Comparison of ENCODE assay signal across 8 mouse cellular contexts in the genomic region with DNA sequence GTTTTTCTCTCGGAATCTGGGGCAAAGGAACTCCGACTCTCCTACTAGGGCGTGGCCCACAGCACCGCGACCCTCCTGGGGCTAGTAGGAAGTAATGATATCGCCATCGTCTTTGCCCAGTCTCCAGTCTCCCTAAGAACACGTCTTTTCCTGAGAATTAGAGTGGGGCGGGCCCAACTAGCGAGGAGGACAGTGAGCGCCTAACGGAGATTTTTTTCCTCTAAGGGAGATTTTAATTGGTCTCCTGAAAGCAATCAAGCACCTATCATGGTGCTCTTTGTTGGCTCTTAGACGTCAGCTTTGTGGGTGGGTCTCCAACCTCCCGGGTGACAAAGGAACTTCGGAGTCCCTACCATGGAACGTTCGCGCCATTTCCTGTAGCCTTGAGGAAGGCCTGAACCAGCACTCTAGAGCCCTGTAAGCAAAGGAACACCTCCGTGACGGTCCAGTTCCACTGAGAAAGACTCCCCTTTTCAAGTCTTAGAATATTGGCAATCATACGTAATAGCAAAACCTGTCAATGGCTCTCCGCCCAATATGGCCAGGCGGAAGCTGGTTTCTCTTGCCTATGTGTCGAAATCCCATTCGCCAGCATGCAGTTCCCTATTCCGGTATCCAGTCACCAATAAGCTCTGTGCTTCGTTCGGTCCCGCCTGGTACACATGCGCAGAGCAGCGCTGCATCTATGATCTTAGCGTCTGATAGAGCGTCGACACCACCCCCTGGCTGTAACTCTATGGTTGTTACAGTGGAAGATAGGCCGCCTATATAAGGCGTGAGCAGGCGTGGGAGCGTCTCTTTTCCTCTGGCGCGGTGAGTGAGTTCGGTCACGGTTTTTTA. TPM values are rescaled to one million over a fixed set of nuclear protein-coding genes. Genes with fewer than 3 reads are reported as not detected.
DNase-seq lines count a peak whose midpoint lies in the region; ATAC-seq and TF ChIP-seq lines count a peak whose summit lies in the region.

Rpl10 (plus strand) TSS at position 751 of the 840 bp plus-strand sequence.

- peak; percentile 96 for ATAC-seq in forebrain, embryonic 12.5 days (ENCODE audit: low FRiP score)
- ATAC-seq in heart, postnatal 0 days (ENCODE audit: insufficient read depth, low read depth), result peak; percentile 91
- peak; percentile 95 for ATAC-seq in liver, embryonic 16.5 days (ENCODE audit: low read depth)
- peak; percentile 96 for ATAC-seq in neural tube, embryonic 13.5 days (ENCODE audit: low read depth)

- in situ Hi-C loops in CH12.LX (cut with MboI; ENCODE audit: low pct_ligation_motif_present, low pct_unique_long_range_greater_than_20kb, low sequenced_read_pairs), result no loop called here

- H3K36me3 ChIP-seq in CH12.LX (replicated peaks in 1 of 2; ENCODE audit: control insufficient read depth in 1 of 2, insufficient read depth in 1 of 2, low read length in 1 of 2), result peaks cover 14 to 19% of the 10 kb centered on the region in 2 experiments
- peaks cover 5% of the 10 kb centered on the region for H3K36me3 ChIP-seq in forebrain, embryonic 12.5 days (replicated peaks)
- 0 out of 2 replicates have a peak, but pooled peaks cover 5% of the 10 kb centered on the region for H3K36me3 ChIP-seq in heart, postnatal 0 days (replicated peaks; ENCODE audit: control insufficient read depth, insufficient read depth, low read length)
- H3K36me3 ChIP-seq in liver, embryonic 16.5 days (ENCODE audit: control insufficient read depth, insufficient read depth), result peaks cover 5% of the 10 kb centered on the region; the same call in 1 of the 2 replicates
- H3K36me3 ChIP-seq in neural tube, embryonic 13.5 days, result peaks cover 12% of the 10 kb centered on the region
- no peaks in the 10 kb centered on the region for H3K36me3 ChIP-seq in testis, adult 2 months (ENCODE audit: control insufficient read depth, insufficient read depth, low read length)

- peak within 1 kb of the TSS; percentile 98 for H3K9ac ChIP-seq in CH12.LX (ENCODE audit: insufficient read depth, low read depth)
- peak within 1 kb of the TSS; percentile 73 for H3K9ac ChIP-seq in forebrain, embryonic 12.5 days
- H3K9ac ChIP-seq in heart, postnatal 0 days (replicated peaks; ENCODE audit: low read depth, low read length), result peak within 1 kb of the TSS; percentile 78
- H3K9ac ChIP-seq in liver, embryonic 16.5 days (ENCODE audit: low read depth, low read length), result peak within 1 kb of the TSS; percentile 72
- H3K9ac ChIP-seq in neural tube, embryonic 13.5 days, result peak within 1 kb of the TSS; percentile 82

- H3K27ac ChIP-seq in CH12.LX (ENCODE audit: insufficient read depth, low read depth), result peak within 1 kb of the TSS; percentile 93
- H3K27ac ChIP-seq in forebrain, embryonic 12.5 days, result peak within 1 kb of the TSS; percentile 94
- peak within 1 kb of the TSS; percentile 94 for H3K27ac ChIP-seq in heart, postnatal 0 days (ENCODE audit: low read depth)
- peak within 1 kb of the TSS; percentile 92 for H3K27ac ChIP-seq in liver, embryonic 16.5 days (ENCODE audit: low read length)
- H3K27ac ChIP-seq in neural tube, embryonic 13.5 days (replicated peaks), result peak within 1 kb of the TSS; percentile 96
- H3K27ac ChIP-seq in testis, adult 2 months (ENCODE audit: control insufficient read depth, insufficient read depth, low read depth, low read length), result peak within 1 kb of the TSS; percentile 73

- no peak for TF ChIP-seq RAD21 in CH12.LX (IDR thresholded peaks at IDR 0.05; ENCODE audit: low read depth, low read length)

- dilution Hi-C loops in CH12.LX (cut with MboI; ENCODE audit: extremely low pct_ligation_motif_present, extremely low pct_unique_long_range_greater_than_20kb, low sequenced_read_pairs), result no loop called here

- TF ChIP-seq POLR2A in CH12.LX (IDR thresholded peaks at IDR 0.05; ENCODE audit: low read depth, low read length), result peak; percentile 94
- TF ChIP-seq POLR2A in testis, adult 2 months (IDR thresholded peaks at IDR 0.05; ENCODE audit: control insufficient read depth, low read depth, low read length), result peak; percentile 88

- no peak for TF ChIP-seq EP300 in CH12.LX (IDR thresholded peaks at IDR 0.05; ENCODE audit: low read length)
- TF ChIP-seq EP300 in heart, postnatal 0 days (IDR thresholded peaks at IDR 0.05; ENCODE audit: low read depth), result peak; percentile 88; the same call in 1 of the 2 replicates

- H3K79me2 ChIP-seq in CH12.LX (replicated peaks; ENCODE audit: control insufficient read depth, extremely low read depth, insufficient read depth, poor library complexity, severe bottlenecking), result peaks cover 16% of the 10 kb centered on the region

- peak within 1 kb of the TSS; percentile 47 for H3K4me2 ChIP-seq in CH12.LX (ENCODE audit: insufficient read depth, low read depth, poor library complexity, severe bottlenecking)
- peak within 1 kb of the TSS; percentile 57 for H3K4me2 ChIP-seq in forebrain, embryonic 12.5 days
- H3K4me2 ChIP-seq in heart, postnatal 0 days (ENCODE audit: low read depth, low read length), result peak within 1 kb of the TSS; percentile 64
- H3K4me2 ChIP-seq in liver, embryonic 16.5 days (ENCODE audit: low read depth, low read length), result peak within 1 kb of the TSS; percentile 80
- peak within 1 kb of the TSS; percentile 68 for H3K4me2 ChIP-seq in neural tube, embryonic 13.5 days

- H3K4me1 ChIP-seq in CH12.LX (ENCODE audit: control insufficient read depth in 1 of 2, insufficient read depth in 2 of 2), result peaks cover 0 to 14% of the 10 kb centered on the region in 2 experiments; a peak in 2 of 4 replicates
- peaks cover 5% of the 10 kb centered on the region; the same call in 1 of the 2 replicates for H3K4me1 ChIP-seq in forebrain, embryonic 12.5 days
- H3K4me1 ChIP-seq in heart, postnatal 0 days (ENCODE audit: control insufficient read depth, insufficient read depth), result 0 out of 2 replicates have a peak, but pooled peaks cover 6% of the 10 kb centered on the region
- H3K4me1 ChIP-seq in liver, embryonic 16.5 days (ENCODE audit: control insufficient read depth, low read depth, low read length), result no peaks in the 10 kb centered on the region; the same call in 1 of the 2 replicates
- H3K4me1 ChIP-seq in neural tube, embryonic 13.5 days (replicated peaks), result peaks cover 16% of the 10 kb centered on the region
- 0 out of 2 replicates have a peak, but pooled peaks cover 2% of the 10 kb centered on the region for H3K4me1 ChIP-seq in testis, adult 2 months (ENCODE audit: control insufficient read depth, insufficient read depth, low read length)

- peak; percentile 96 for DNase-seq in CH12.LX (ENCODE audit: extremely low read depth)
- peak; percentile 90 for DNase-seq in c-Kit-positive CD71-positive TER-119-positive erythroid progenitor cells, embryonic 14.5 days (ENCODE audit: low spot score)
- peak; percentile 96 for DNase-seq in heart, postnatal 0 days (ENCODE audit: low spot score)
- DNase-seq in kidney, postnatal 4 days, result peak; percentile 85 to 93

- no peak for TF ChIP-seq CTCF in CH12.LX (conservative IDR thresholded peaks at IDR 0.05 in 1 of 2, IDR thresholded peaks at IDR 0.05 in 1 of 2; ENCODE audit: low read depth in 2 of 2, low read length in 2 of 2)
- TF ChIP-seq CTCF in heart, postnatal 0 days (IDR thresholded peaks at IDR 0.05; ENCODE audit: low read depth), result peak; percentile 33
- TF ChIP-seq CTCF in testis, adult 2 months (IDR thresholded peaks at IDR 0.05; ENCODE audit: control insufficient read depth, insufficient read depth, insufficient replicate concordance, low read depth, low read length), result no peak

- no peaks in the 10 kb centered on the region for H3K27me3 ChIP-seq in CH12.LX (replicated peaks)
- H3K27me3 ChIP-seq in forebrain, embryonic 12.5 days, result no peaks in the 10 kb centered on the region
- no peaks in the 10 kb centered on the region for H3K27me3 ChIP-seq in heart, postnatal 0 days (ENCODE audit: control insufficient read depth, insufficient read depth, low read length)
- no peaks in the 10 kb centered on the region for H3K27me3 ChIP-seq in liver, embryonic 16.5 days (ENCODE audit: control insufficient read depth, insufficient read depth, low read depth, low read length)
- H3K27me3 ChIP-seq in neural tube, embryonic 13.5 days, result no peaks in the 10 kb centered on the region
- no peaks in the 10 kb centered on the region for H3K27me3 ChIP-seq in testis, adult 2 months (ENCODE audit: control insufficient read depth, insufficient read depth, low read length)

- no peaks in the 10 kb centered on the region for H3K9me3 ChIP-seq in CH12.LX (replicated peaks; ENCODE audit: low read length)
- no peaks in the 10 kb centered on the region for H3K9me3 ChIP-seq in forebrain, embryonic 12.5 days
- no peaks in the 10 kb centered on the region for H3K9me3 ChIP-seq in heart, postnatal 0 days (replicated peaks; ENCODE audit: control insufficient read depth, low read length)
- H3K9me3 ChIP-seq in liver, embryonic 16.5 days (replicated peaks; ENCODE audit: control insufficient read depth, low read length), result no peaks in the 10 kb centered on the region
- no peaks in the 10 kb centered on the region for H3K9me3 ChIP-seq in neural tube, embryonic 13.5 days

- 19% methylated on average over 42 of the region's 42 CpGs for WGBS in forebrain, embryonic 12.5 days
- WGBS in heart, postnatal 0 days, result 16% methylated on average over 42 of the region's 42 CpGs
- 19% methylated on average over 42 of the region's 42 CpGs for whole genome bisulfite sequencing in liver, embryonic 16.5 days (ENCODE audit: insufficient replicate concordance)
- 22% methylated on average over 42 of the region's 42 CpGs for WGBS in neural tube, embryonic 13.5 days

- H3K4me3 ChIP-seq in CH12.LX (replicated peaks in 1 of 3; ENCODE audit: low read depth in 2 of 3, low read length in 2 of 3, poor library complexity in 1 of 3), result peak within 1 kb of the TSS; percentile 66 to 91 (median 88)
- H3K4me3 ChIP-seq in forebrain, embryonic 12.5 days (replicated peaks), result peak within 1 kb of the TSS; percentile 57
- peak within 1 kb of the TSS; percentile 72 for H3K4me3 ChIP-seq in heart, postnatal 0 days (ENCODE audit: low read depth, low read length)
- H3K4me3 ChIP-seq in liver, embryonic 16.5 days (ENCODE audit: low read depth, low read length), result peak within 1 kb of the TSS; percentile 72
- peak within 1 kb of the TSS; percentile 62 for H3K4me3 ChIP-seq in neural tube, embryonic 13.5 days
- H3K4me3 ChIP-seq in testis, adult 2 months (ENCODE audit: control insufficient read depth, low read depth, low read length), result peak within 1 kb of the TSS; percentile 67

TF ChIP-seq in CH12.LX, 34 proteins besides CTCF, POLR2A, EP300 and RAD21 (continues in another document):
- peak; percentile 67 for TF ChIP-seq POLR2AphosphoS2 (IDR thresholded peaks at IDR 0.05; ENCODE audit: low read depth, low read length)

RNA-seq across cellular contexts. Expression of gene Rpl10, which starts in this region (rescaled TPM):
- total RNA-seq in CH12.LX (2012; rRNA removed), result 3,647 and 3,697 TPM in 2 replicates
- 3,137 and 3,420 TPM in 2 replicates for total RNA-seq in CH12.LX (2014; rRNA removed)
- 200 and 459 TPM in 2 replicates for polyA plus RNA-seq in CH12.LX (2012; ENCODE audit: insufficient read length, low read depth)
- 555 and 564 TPM in 2 replicates for polyA plus RNA-seq in forebrain, embryonic 12.5 days (2016; fragmentation: Nextera tagmentation; extraction: Ambion mirVana)
- 2,015 and 2,184 TPM in 2 replicates for total RNA-seq in heart, postnatal 0 days (2014; rRNA removed; ENCODE audit: low replicate concordance)
- polyA plus RNA-seq in heart, postnatal 0 days (2015; fragmentation: Nextera tagmentation; extraction: Ambion mirVana), result 410 and 447 TPM in 2 replicates
- polyA plus RNA-seq in liver, embryonic 16.5 days (2015; fragmentation: Nextera tagmentation; extraction: Ambion mirVana), result 375 and 448 TPM in 2 replicates
- polyA plus RNA-seq in neural tube, embryonic 13.5 days (2015; fragmentation: Nextera tagmentation; extraction: Ambion mirVana), result 582 and 609 TPM in 2 replicates
- polyA plus RNA-seq in testis, adult 2 months (2012; rRNA removed), result 85.8 and 143 TPM in 2 replicates

Comparison
In these comparisons a context has a peak if more than half of its experiments do, and no peak if none do; other contexts are left out.
1. Peak in every context shown above with its lines: DNase-seq, ATAC-seq, H3K4me3 ChIP-seq and H3K27ac ChIP-seq.